Mouse (Mus musculus): ENCODE results near the gene Scgb1b27. TPM values are rescaled to one million over a fixed set of nuclear protein-coding genes. Genes with fewer than 3 reads are reported as not detected.
"Not testable (repeated sequence)": the region's sequence is repeated elsewhere in the genome, so short reads cannot be mapped to it uniquely, and the experiment has no call there.

Scgb1b27 gene
- total RNA-seq (2021), result not detected
- long read RNA-seq, experiment 1, result 0 reads
- long read RNA-seq, experiment 2, result 0 reads

DNA sequence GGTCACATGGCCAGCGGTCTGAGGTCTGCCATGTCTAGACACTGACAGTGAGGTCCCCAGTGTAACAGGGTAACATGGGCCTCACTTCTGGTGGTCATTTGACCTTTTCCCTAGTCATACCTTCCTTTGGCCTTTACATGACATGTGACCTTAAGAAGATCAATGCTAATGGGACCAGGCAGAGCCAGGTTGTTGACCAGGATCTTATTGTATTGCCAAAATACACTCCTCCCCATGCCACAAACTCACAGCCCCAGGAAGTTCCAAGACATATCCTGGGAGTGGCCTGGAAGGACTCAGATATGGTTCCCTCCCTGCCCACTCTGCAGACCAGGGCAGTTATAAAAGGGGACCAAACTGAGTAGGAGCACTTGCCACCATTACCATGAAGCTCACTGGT lies at the start of gene Scgb1b27:
Gene Scgb1b27 (plus strand): TSS at position 301 of the 400 bp plus-strand sequence.
- H3K4me3 ChIP-seq; intact Hi-C loops (cut with DNase I); H3K27ac ChIP-seq; DNase-seq (ENCODE audit: extremely low spot score in 1 of 2, low spot score in 2 of 2): not testable (repeated sequence)

DNA sequence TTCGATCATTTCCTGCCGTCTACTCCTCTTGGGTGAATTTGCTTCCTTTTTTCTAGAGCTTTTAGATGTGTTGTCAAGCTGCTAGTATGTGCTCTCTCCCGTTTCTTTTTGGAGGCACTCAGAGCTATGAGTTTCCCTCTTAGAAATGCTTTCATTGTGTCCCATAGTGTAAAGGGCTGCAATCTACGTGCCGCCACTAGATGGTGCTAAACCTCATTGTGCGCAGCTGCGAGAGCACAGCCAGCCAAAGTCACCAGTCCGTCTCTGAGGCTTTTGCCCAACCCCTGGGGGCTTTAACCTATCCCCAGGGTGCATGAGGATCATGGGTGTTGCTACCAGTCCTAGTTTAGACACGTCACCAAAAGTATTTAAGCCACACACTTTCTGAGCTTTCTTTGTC lies 39.0 kb upstream of the Scgb1b27 start:
- H3K27ac ChIP-seq, H3K4me3 ChIP-seq: not testable (repeated sequence)
- peak; percentile 41 for TF ChIP-seq CTCF (IDR thresholded peaks at IDR 0.05)
- intact Hi-C loops (cut with DNase I), result loop anchor here (10.0 kb wide), 1 partner anchor 213 kb away; the partner anchor contains the start of gene Pdcd2l
- DNase-seq (ENCODE audit: extremely low spot score in 1 of 2, low spot score in 2 of 2), result peak in 1 of 2 experiments; percentile 12

DNA sequence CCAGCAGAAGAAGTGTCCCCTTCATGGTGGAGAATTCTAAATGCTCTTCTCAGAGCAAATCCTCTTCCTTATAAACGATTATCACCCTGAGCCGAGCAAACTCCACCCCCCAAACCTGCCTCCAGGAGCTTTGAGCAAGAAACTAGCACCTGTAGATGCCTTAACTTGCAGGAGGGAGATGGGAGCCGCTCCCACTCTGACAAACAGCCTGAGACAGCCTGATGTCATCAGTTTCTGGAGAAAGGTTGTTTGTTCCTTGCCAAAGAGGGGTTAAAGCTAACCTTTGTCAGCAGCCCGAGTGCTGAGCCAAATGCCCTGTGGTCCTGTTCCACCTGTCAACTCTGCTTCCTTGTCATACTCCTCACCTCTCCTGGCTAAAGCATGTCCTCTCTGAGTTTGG lies 7.4 kb upstream of the Scgb1b27 start, which contains the start of gene Scgb2b27:
Gene Scgb2b27 (minus strand): TSS at position 101 of the 400 bp plus-strand sequence.
- intact Hi-C loops (cut with DNase I), result no loop called here
- H3K27ac ChIP-seq, result no peak within 1 kb of the TSS
- TF ChIP-seq CTCF (IDR thresholded peaks at IDR 0.05), result no peak
- no peak within 1 kb of the TSS for H3K4me3 ChIP-seq
- no peak for DNase-seq (ENCODE audit: extremely low spot score in 1 of 2, low spot score in 2 of 2)

DNA sequence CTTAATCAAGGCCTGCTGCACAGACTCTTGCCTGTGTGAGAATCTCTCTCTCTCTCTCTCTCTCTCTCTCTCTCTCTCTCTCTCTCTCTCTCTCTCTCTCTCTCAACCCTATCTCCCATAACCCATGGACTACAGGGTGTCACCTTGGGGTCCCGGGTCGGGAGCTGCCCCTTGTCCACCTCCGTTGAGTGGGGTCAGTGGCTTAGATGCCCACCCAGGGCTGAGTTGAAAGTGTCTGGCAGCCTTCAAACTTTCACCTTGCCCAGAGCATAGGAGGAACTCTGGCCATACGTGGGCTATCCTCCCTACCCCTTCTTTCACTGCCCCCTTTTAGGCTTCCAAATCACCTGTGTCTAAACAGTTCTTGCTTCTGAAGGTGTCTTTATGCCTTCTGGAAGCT lies 4.4 kb downstream of the Scgb1b27 start:
- DNase-seq (ENCODE audit: extremely low spot score in 1 of 2, low spot score in 2 of 2), result no peak
- intact Hi-C loops (cut with DNase I), result no loop called here
- Histone ChIP-seq H3K4me3 (no peak overlapping the region), H3K27ac (no peak overlapping the region)
- TF ChIP-seq CTCF (IDR thresholded peaks at IDR 0.05), result no peak

DNA sequence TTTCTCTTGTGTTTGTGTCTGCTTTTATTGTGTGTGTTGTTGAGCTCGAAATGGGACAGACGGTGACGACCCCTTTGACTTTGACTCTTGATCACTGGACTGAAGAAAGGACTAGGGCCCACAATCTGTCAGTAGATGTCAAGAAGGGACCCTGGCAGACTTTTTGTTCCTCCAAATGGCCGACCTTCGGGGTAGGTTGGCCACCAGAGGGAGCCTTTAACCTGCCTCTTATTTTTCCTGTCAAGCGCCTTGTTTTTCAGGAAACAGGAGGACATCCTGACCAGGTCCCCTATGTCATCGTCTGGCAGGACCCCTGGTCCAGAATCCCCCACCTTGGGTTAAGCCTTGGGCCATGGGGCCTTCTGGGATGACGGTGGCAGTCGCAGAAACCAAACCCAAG lies 5.9 kb downstream of the Scgb1b27 start:
- intact Hi-C loops (cut with DNase I); H3K27ac ChIP-seq; H3K4me3 ChIP-seq; DNase-seq (ENCODE audit: extremely low spot score in 1 of 2, low spot score in 2 of 2): not testable (repeated sequence)

DNA sequence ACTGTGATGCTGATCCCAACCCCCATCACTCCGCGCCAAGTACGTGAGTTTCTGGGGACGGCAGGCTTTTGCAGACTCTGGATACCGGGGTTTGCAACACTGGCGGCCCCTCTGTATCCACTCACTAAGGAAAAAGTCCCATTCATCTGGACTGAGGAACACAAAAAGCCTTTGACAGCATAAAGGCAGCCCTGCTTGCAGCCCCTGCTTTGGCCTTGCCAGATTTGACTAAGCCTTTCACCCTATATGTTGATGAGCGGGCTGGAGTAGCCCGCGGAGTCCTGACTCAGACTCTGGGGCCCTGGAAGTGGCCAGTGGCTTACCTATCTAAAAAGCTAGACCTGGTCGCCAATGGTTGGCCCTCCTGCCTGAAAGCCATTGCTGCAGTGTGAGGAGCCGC lies 8.7 kb downstream of the Scgb1b27 start:
- no peak for TF ChIP-seq CTCF (IDR thresholded peaks at IDR 0.05)
- no peak overlapping the region for H3K4me3 ChIP-seq
- no peak overlapping the region for H3K27ac ChIP-seq
- intact Hi-C loops (cut with DNase I), result no loop called here
- DNase-seq (ENCODE audit: extremely low spot score in 1 of 2, low spot score in 2 of 2), result no peak

DNA sequence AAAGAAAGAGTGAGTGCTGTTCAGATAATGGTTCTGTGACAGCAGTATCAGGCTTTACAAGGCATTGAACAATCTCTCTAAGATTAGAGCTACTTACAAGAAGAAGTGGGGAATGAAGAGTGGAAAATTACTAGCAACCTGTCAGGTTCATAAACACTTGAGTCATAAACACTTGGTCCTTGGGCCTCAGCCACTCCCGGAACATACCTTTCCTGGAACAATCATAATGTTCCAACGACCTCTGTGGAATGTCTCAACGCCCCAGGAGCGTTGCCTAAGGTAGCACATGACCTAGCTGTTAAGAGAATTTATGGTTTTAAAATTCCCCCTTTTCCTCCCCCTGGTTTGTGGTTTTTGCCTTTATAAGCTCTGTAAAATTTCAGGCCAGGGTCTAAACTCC lies 13.3 kb downstream of the Scgb1b27 start:
- H3K4me3 ChIP-seq; H3K27ac ChIP-seq; intact Hi-C loops (cut with DNase I); DNase-seq (ENCODE audit: extremely low spot score in 1 of 2, low spot score in 2 of 2): not testable (repeated sequence)

DNA sequence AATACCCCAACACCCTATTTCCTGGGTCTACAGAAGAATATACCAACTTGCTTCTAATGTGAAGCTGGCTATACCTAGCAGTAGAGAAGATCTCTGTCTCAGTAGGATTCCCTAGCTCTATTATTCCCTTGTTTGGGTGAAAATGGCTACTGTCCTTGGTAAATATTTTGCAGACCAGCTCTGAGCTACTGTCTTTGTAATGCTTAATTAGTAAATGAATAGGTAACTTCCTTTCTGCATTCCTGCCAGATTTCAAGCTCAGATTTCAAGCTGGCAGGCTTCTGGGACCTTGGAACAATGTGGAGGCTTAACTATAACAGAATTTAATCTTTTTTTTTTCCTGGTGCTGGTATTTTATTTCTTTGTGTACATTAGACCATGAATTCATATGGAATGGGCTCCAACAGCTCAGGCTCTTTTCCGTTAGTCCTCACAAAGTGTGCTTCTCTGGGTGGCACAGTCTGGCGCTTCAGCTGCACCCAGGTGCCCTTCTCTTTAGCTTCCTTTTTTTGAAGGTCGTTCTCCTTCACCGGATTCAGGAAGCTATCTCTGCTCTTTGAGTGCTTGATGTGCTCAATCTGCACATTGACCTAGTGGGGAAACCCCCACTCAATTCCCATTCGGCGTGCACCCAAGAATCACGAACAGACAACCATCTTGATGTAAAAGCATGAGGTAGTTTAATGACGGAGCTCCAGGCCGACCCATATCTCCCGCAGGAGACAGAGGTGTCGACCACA lies 15.0 kb downstream of the Scgb1b27 start:
- H3K27ac ChIP-seq; intact Hi-C loops (cut with DNase I); H3K4me3 ChIP-seq; DNase-seq (ENCODE audit: extremely low spot score in 1 of 2, low spot score in 2 of 2): not testable (repeated sequence)

DNA sequence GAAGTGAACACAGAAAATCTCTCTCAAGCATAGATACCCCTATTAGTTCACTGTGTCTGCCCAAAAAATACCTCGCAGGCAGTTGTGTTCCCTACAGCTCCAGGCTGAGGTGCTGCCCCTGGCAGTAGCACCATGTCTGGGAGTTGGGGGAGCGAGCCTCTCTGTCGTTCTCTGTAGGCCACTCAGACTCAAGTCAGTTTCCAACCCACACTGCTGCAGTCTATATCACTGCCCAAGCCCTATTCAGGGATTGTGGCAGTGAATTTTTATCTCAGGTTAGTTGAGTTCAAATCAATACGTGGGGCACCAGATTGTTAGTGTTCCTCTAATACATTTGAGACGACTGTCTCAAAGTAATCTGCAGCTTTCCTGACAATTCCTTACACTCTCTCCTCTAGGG lies 46.8 kb downstream of the Scgb1b27 start:
- intact Hi-C loops (cut with DNase I); H3K27ac ChIP-seq; DNase-seq (ENCODE audit: extremely low spot score in 1 of 2, low spot score in 2 of 2): not testable (repeated sequence)

More for the DNA sequence above, 46.8 kb downstream of the Scgb1b27 start:
- H3K4me3 ChIP-seq, result not testable (repeated sequence)

Other genes with a start within 250 kb of the Scgb1b27 start
- gene Scgb2b26, start 76.4 kb upstream of the Scgb1b27 start, total RNA-seq (2021), result not detected
- gene Scgb2b27, start 7.5 kb upstream of the Scgb1b27 start, total RNA-seq (2021), result not detected
- not detected for gene Scgb1b30, start 73.9 kb downstream of the Scgb1b27 start, total RNA-seq (2021)
- gene Wtip, start 111.8 kb downstream of the Scgb1b27 start, total RNA-seq (2021), result 10 to 100 TPM in 1 of 2 experiments, 1 to 10 TPM in 1; 9.8 to 11.7 TPM
- 10 to 100 TPM; 89.2 to 93.5 TPM for gene Uba2, start 148.1 kb downstream of the Scgb1b27 start, total RNA-seq (2021)
- 10 to 100 TPM; 23.8 to 26.9 TPM for gene Pdcd2l, start 175.2 kb downstream of the Scgb1b27 start, total RNA-seq (2021)
- gene Gpi1, start 208.9 kb downstream of the Scgb1b27 start, total RNA-seq (2021), result 100 to 1,000 TPM; 642 to 716 TPM
- gene Gm6096, start 229.6 kb downstream of the Scgb1b27 start, total RNA-seq (2021), result not detected

Data from left cerebral cortex, adult 2 months (tissue).